Mouse (Mus musculus) hindbrain, embryonic 16.5 days (tissue): Measurements from ENCODE around the gene Arhgef16. TPM values are rescaled to one million over a fixed set of nuclear protein-coding genes. Genes with fewer than 3 reads are reported as not detected.

ENCODE experiments used
- ATAC-seq: fragments of 200-750 bp; cut with Nextera tagmentation; 2 replicates; pipeline ENCODE4 v1.8.0; 2017; ENCODE audit warnings: moderate TSS enrichment, moderate library complexity
- H3K27ac ChIP-seq: fragments of 300-500 bp; sonication (generic); 2 replicates; pipeline ENCODE4 v1.5.1; 2014; ENCODE audit warnings: low read depth, mild to moderate bottlenecking, control low read depth, low read length, moderate library complexity
- H3K27me3 ChIP-seq: fragments of 300-500 bp; sonication (generic); replicated peaks from 2 replicates; pipeline ENCODE4 v1.6.1; 2014; ENCODE audit warnings: low read length; ENCODE audit not compliant: control insufficient read depth, insufficient read depth
- H3K36me3 ChIP-seq: fragments of 300-500 bp; sonication (generic); 2 replicates; pipeline ENCODE4 v1.6.1; 2014; ENCODE audit warnings: mild to moderate bottlenecking, low read length, moderate library complexity, mixed read lengths; ENCODE audit not compliant: control insufficient read depth, insufficient read depth
- H3K4me1 ChIP-seq: fragments of 300-500 bp; sonication (generic); 2 replicates; pipeline ENCODE4 v1.6.1; 2014; ENCODE audit warnings: low read depth, low read length; ENCODE audit not compliant: control insufficient read depth, insufficient read depth
- H3K4me2 ChIP-seq: fragments of 300-500 bp; sonication (generic); 2 replicates; pipeline ENCODE4 v1.6.1; 2014; ENCODE audit warnings: mild to moderate bottlenecking, low read length, control low read depth, moderate library complexity
- H3K4me3 ChIP-seq: fragments of 300-500 bp; sonication (generic); 2 replicates; pipeline ENCODE4 v1.5.1; 2014; ENCODE audit warnings: mild to moderate bottlenecking, low read length, control low read depth, moderate library complexity
- H3K9ac ChIP-seq: fragments of 300-500 bp; sonication (generic); 2 replicates; pipeline ENCODE4 v1.6.1; 2014; ENCODE audit warnings: low read depth, mild to moderate bottlenecking, control low read depth, low read length, moderate library complexity
- H3K9me3 ChIP-seq: fragments of 300-500 bp; sonication (generic); 2 replicates; pipeline ENCODE4 v1.6.1; 2014; ENCODE audit warnings: mild to moderate bottlenecking, low read length, moderate library complexity; ENCODE audit not compliant: control insufficient read depth
- WGBS: fragments of 180-500 bp; shearing (Covaris S2); extraction: QIAGEN DNeasy Blood & Tissue Kit; methylation state at CpG from one replicate; pipeline ENCODE4 v1.1.7; 2014; 5-methylcytosine and 5-hydroxymethylcytosine counted together
- polyA plus RNA-seq: library from polyadenylated mRNA; unstranded; fragments of >200 nt; fragmentation: Nextera tagmentation; extraction: Ambion mirVana; gene quantifications from 2 replicates; pipeline ENCODE4 v1.2.1, GENCODE M21; 2015

The Arhgef16 gene
- polyA plus RNA-seq = 1.8 and 2.6 TPM in 2 replicates

DNA sequence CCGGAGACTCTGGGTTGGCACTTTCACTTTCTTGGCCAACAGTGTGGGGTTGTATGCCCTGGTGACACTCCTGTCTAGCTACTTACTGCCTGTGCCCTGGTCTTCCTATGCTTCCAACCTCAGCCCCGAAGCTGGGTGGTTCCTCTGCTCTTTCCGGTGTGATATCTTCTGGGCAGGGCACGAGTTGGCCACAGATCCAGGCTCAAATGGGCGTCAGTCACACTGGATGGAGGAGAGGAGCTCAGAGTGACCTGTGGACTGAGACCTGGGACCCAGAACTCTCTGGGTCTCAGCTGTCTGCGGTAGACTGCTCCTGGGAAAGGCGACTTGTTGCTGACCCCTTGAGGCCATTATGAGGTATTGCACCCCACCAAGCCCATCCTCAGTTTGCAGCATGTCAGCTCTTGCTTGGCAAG lies at the start of gene Arhgef16:
TSS of gene Arhgef16 (minus strand) at position 211 of the 416 bp plus-strand sequence.
- peak; percentile 72 for ATAC-seq
- Histone ChIP-seq H3K36me3 (no peaks in the 10 kb centered on the region), H3K9me3 (no peaks in the 10 kb centered on the region; the same call in 1 of the 2 replicates), H3K4me1 (peaks cover 6% of the 10 kb centered on the region), H3K4me3 (no peak within 1 kb of the TSS), H3K4me2 (no peak within 1 kb of the TSS), H3K27me3 (peaks cover 24% of the 10 kb centered on the region), H3K27ac (no peak within 1 kb of the TSS), H3K9ac (no peak within 1 kb of the TSS)
- WGBS = 24% methylated on average over 7 of the region's 7 CpGs

DNA sequence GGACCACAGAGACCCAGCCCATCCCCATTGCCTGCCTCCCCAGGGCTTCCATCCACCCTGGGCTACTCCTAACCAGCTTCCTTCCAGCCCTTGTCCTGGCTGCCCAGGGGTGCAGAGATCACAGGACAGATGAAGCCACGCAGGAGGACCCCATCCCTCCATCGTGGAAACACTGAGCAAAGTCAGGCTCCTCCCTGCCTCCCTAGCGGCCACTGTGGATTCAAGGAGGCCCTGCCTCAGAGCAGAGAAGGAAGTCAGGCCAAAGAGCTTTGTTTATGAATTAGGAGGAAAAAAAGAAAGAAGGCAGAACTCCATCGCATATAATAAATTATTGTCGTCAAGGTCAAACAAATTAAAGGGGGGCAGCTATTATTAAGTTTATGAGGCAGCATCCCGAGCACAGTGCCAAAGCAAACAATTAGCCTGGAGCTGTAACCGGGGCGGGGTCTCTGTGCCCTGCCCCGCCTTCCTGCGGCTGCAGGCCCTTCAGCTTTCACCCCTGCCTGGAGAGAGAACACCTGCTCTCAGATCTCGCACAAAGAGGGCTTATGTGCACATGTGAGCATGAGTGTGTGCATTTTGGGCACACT lies 46.8 kb upstream of the Arhgef16 start:
- H3K4me1 ChIP-seq = peaks cover 2% of the 10 kb centered on the region; the same call in 1 of the 2 replicates
- H3K9ac ChIP-seq = no peak overlapping the region
- H3K4me2 ChIP-seq = no peak overlapping the region
- no peaks in the 10 kb centered on the region for H3K36me3 ChIP-seq
- H3K27ac ChIP-seq = no peak overlapping the region
- H3K9me3 ChIP-seq = no peaks in the 10 kb centered on the region
- 40% methylated on average over 11 of the region's 11 CpGs for WGBS
- H3K27me3 ChIP-seq = no peaks in the 10 kb centered on the region
- ATAC-seq = no peak
- H3K4me3 ChIP-seq = no peak overlapping the region

DNA sequence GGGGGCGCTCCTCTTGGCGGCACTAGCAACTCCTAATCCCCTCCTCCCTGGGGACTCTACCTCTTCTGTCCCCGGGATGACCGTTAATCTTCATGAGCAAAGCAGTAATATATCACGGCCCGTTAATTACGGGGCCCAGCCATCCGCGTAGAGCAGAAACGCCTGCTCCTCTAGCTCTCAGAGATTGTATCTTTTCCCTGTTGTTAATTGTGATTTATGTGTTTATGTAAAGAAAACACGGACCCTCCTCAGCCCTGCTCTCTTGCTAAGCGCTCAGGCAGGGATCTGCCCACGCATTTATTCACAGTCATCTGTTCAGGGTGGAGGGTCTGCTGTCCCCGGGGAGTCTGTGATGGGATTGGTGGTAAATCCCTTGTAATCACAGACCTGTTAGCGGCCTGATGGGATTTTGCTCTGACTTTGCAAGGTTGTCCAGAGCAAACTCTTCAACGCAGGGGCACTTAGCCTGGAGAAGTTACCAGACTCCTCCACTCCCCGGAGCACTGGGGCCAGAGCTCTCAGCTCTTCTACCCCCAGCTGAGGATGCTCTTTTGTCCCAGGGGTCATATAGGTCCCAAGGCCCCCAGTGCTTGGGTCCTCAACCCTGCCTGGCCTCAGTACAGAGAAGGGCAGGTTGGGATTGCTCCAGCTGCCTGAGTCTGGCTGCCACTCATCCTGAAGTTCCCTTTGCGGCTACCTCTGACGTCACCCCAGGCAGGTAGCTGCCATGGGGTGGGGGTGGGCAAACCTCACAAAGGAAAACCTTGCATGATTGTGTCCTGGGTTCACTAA lies 45.5 kb upstream of the Arhgef16 start:
- WGBS = 51% methylated on average over 19 of the region's 19 CpGs
- Histone ChIP-seq H3K27ac (no peak overlapping the region), H3K36me3 (no peaks in the 10 kb centered on the region), H3K4me3 (no peak overlapping the region), H3K9me3 (no peaks in the 10 kb centered on the region), H3K4me1 (peaks cover 2% of the 10 kb centered on the region; the same call in 1 of the 2 replicates), H3K9ac (no peak overlapping the region), H3K4me2 (no peak overlapping the region), H3K27me3 (no peaks in the 10 kb centered on the region)
- 0 out of 2 replicates have a peak, but pooled peaks have one; percentile 22 for ATAC-seq

DNA sequence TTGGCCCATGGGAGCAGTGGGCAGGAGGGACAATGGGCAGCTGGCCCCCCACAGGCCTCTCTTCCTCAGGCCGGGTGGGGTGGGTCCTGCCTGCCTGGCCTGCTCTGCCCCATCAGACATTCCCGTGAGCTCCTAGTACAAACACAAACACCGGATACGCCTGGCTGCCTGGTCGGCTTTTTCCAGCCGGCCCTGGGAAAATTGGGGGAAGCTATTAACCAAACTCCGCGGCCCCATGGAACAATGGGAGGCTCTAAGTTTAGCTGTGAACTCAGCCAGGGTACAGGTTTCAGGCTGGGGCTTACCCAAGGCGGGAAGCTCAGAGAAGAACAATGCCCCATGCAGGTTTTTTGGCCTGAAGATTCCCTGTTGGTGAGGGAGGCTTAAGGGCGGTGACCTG lies 35.2 kb upstream of the Arhgef16 start:
- Histone ChIP-seq H3K27ac (peak overlapping the region; percentile 36; the same call in 1 of the 2 replicates), H3K36me3 (no peaks in the 10 kb centered on the region), H3K9ac (no peak overlapping the region), H3K27me3 (0 out of 2 replicates have a peak, but pooled peaks cover 5% of the 10 kb centered on the region), H3K4me2 (no peak overlapping the region), H3K4me1 (peaks cover 11% of the 10 kb centered on the region), H3K4me3 (no peak overlapping the region), H3K9me3 (no peaks in the 10 kb centered on the region)
- 21% methylated on average over 10 of the region's 10 CpGs for WGBS
- ATAC-seq = 0 out of 2 replicates have a peak, but pooled peaks have one; percentile 35

DNA sequence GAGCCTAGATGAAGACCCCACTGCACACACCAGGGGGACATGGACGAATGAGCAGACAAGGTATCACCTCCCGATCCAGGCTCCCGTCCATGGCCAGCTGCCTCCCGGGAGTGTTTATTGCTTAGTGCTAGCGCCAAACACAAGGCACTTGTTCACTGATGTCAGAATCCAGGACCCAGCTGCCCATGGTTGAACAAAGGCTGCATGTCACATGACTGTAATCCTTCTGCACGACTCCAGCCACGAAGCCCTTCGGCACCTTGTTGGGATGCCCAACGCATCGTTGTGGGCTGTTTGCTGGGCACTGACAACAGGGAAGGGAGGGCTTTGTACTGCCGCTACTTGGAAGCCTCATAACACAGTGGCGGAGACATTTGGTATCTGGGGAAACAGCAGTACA lies 34.3 kb upstream of the Arhgef16 start, which contains the start of gene B230104I21Rik:
TSS of gene B230104I21Rik (plus strand) at position 367 of the 400 bp plus-strand sequence.
- Histone ChIP-seq H3K4me3 (peak within 1 kb of the TSS; percentile 26), H3K27me3 (0 out of 2 replicates have a peak, but pooled peaks cover 5% of the 10 kb centered on the region), H3K27ac (peak within 1 kb of the TSS; percentile 36; the same call in 1 of the 2 replicates), H3K9me3 (no peaks in the 10 kb centered on the region), H3K4me1 (peaks cover 17% of the 10 kb centered on the region), H3K36me3 (no peaks in the 10 kb centered on the region), H3K4me2 (peak within 1 kb of the TSS; percentile 45), H3K9ac (peak within 1 kb of the TSS; percentile 36; the same call in 1 of the 2 replicates)
- 41% methylated on average over 12 of the region's 12 CpGs for WGBS
- ATAC-seq = peak; percentile 82

DNA sequence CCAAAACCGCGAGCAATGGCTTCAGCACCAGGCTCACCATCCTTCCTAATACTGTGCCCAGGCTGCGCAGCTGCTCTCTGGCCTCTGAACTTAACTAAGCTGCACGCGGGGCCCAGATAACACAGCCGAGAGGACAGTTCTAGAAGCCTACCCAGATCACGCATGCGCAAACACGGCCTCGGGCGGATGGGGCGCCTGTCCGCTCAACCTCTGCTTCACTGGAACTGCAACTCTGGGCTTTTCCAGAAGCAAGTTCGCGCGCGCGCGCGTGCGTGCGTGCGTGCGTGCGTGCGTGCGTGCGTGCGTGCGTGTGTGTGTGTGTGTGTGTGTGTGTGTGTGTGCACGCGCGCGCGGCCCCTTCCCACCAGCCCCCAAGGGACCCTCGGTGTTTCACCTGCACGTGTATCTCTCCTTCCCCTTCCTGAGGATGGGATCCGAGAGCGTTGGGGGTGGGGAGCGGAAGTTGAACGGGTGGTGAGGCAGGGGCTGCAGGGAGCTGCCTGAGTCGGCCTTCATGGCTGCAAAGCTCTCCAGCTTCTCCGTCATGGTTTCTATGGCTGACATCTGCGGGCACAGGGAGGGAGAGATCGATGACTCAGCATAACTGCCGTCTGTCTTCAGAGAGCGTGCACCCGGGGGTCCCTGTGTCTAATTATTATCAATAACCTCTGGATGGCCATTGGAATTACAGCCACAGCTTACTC lies 33.4 kb upstream of the Arhgef16 start:
- H3K9ac ChIP-seq = peak overlapping the region; percentile 36; the same call in 1 of the 2 replicates
- peak overlapping the region; percentile 26 for H3K4me3 ChIP-seq
- ATAC-seq = 0 out of 2 replicates have a peak, but pooled peaks have one; percentile 38
- H3K4me2 ChIP-seq = peak overlapping the region; percentile 45
- WGBS = 61% methylated on average over 45 of the region's 48 CpGs
- H3K36me3 ChIP-seq = no peaks in the 10 kb centered on the region
- no peak overlapping the region for H3K27ac ChIP-seq
- H3K9me3 ChIP-seq = no peaks in the 10 kb centered on the region
- peaks cover 17% of the 10 kb centered on the region for H3K4me1 ChIP-seq
- H3K27me3 ChIP-seq = 0 out of 2 replicates have a peak, but pooled peaks cover 5% of the 10 kb centered on the region

DNA sequence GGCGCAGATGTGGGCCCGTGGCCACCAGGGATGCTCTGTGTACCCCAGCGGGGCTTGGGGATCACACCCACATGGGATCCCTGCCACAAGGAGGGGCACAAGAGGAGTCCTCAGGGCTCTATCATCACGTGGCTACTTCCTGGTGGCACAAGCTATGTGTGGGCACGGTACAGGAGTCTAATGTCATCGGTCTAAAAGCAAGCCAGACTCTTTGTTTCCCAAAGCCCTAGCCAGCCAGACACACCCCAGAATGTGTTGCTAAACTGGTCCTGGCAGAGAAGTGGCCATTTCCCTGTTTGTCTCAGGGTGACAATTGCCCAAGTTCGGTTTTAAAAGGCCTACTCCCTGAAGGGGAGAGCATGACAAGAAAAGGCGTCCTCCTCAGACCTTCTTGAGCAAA lies 31.8 kb upstream of the Arhgef16 start:
- H3K4me1 ChIP-seq = peaks cover 17% of the 10 kb centered on the region
- peak overlapping the region; percentile 28; the same call in 1 of the 2 replicates for H3K9ac ChIP-seq
- H3K27ac ChIP-seq = no peak overlapping the region
- H3K36me3 ChIP-seq = no peaks in the 10 kb centered on the region
- peaks cover 7% of the 10 kb centered on the region; the same call in 1 of the 2 replicates for H3K27me3 ChIP-seq
- H3K4me2 ChIP-seq = no peak overlapping the region
- H3K9me3 ChIP-seq = no peaks in the 10 kb centered on the region
- no peak overlapping the region for H3K4me3 ChIP-seq
- WGBS = 64% methylated on average over 8 of the region's 8 CpGs
- no peak for ATAC-seq

DNA sequence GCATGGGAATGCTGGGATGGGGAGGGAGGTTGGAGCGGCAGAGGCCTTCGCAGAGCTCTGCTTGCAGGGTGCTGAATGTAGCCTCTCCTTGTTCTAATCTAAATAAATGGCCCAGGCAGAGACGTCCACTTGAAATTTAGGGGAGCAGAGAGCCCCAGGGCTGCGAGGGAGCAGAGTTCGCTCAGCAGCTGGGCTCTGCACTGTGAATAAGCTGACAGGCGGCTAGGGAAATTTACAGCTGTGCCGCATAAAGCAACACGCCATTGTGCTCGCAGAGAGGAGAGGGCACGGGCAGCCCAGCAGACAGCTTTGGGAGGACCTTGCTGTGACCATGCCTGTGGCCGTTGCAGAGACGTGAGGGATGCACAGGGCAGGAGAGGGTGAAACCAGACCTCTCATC lies 29.8 kb upstream of the Arhgef16 start:
- H3K9me3 ChIP-seq = no peaks in the 10 kb centered on the region
- no peak overlapping the region for H3K4me2 ChIP-seq
- H3K9ac ChIP-seq = no peak overlapping the region; the same call in 1 of the 2 replicates
- H3K36me3 ChIP-seq = no peaks in the 10 kb centered on the region
- peaks cover 11% of the 10 kb centered on the region for H3K4me1 ChIP-seq
- no peak overlapping the region for H3K4me3 ChIP-seq
- no peak overlapping the region for H3K27ac ChIP-seq
- WGBS = 30% methylated on average over 12 of the region's 12 CpGs
- no peak for ATAC-seq
- peaks cover 6% of the 10 kb centered on the region; the same call in 1 of the 2 replicates for H3K27me3 ChIP-seq
